Mouse (Mus musculus) liver, embryonic 14.5 days (tissue): ENCODE results near the gene Mzf1.

Experiments used
- CTCF ChIP-seq: IDR thresholded peaks from 2 replicates; pipeline ENCODE4 v1.5.1; 2016; ENCODE audit warnings: antibody characterized with exemption, low read depth, control low read depth
- EP300 ChIP-seq: IDR thresholded peaks from 2 replicates; pipeline ENCODE4 v1.6.1; 2016; ENCODE audit warnings: antibody characterized with exemption, low read depth

DNA sequence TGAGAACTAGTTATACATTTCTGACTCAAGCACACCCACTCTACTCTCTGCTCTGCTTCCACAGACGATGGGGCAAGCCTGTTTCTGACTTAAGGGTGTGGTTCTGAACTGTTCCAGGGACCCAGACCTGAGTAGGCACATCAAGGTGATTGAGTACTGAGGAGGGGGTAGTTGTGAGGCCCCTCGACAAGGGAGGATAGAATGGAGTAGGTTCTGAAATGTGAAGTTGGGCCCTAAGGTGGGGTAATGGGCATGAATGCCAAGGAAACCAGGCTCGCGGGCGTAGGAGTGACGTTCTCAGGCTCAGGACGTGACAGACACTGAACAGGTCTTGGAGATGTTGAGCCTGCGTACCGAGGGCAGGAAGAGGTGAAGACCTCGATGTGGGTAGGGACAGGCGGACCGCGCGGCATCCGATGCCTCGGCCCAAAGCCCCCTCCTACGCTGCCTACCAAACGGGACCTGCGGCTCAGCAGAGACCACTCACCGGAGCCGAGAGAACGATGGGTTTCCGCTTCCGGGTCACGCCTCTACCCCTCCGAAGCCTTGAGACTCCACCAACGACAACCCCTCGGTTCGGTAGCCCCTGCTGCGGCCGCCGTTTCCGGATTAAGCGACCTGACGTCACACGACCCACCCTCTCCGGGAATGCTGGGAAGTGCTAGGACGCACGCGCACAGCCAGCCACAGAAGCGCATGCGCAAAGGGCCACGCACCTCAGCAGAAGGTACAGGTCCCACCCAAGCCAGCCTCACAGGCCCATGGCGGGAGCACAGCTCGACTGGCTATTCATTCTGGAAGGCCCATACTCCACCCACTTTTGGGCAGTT, 20.2 kb downstream of the Mzf1 start, which contains the start of gene Chmp2a:
- TF ChIP-seq CTCF (no peak), EP300 (no peak)
